Mouse (Mus musculus) forebrain, embryonic 11.5 days (tissue): Measurements from ENCODE around the gene Cd47. TPM values are rescaled to one million over a fixed set of nuclear protein-coding genes. Genes with fewer than 3 reads are reported as not detected.

Experiments
- ATAC-seq: fragments of 200-750 bp; cut with Nextera tagmentation; replicated peaks from 2 replicates; pipeline ENCODE4 v1.8.0; 2017; ENCODE audit warnings: moderate TSS enrichment; ENCODE audit not compliant: low FRiP score
- DNase-seq: peaks from one replicate; pipeline ENCODE4 v3.0.0-alpha.2; 2017; ENCODE audit warnings: low spot score
- H3K27ac ChIP-seq: fragments of 300-500 bp; sonication (generic); 2 replicates; pipeline ENCODE4 v1.5.1; 2014; ENCODE audit warnings: low read depth, low read length
- H3K27me3 ChIP-seq: fragments of 300-500 bp; sonication (generic); 2 replicates; pipeline ENCODE4 v1.6.1; 2014; ENCODE audit warnings: mild to moderate bottlenecking, low read length, mixed read lengths; ENCODE audit not compliant: control insufficient read depth, insufficient read depth
- H3K36me3 ChIP-seq: fragments of 300-500 bp; sonication (generic); 2 replicates; pipeline ENCODE4 v1.6.1; 2014; ENCODE audit warnings: mild to moderate bottlenecking, low read length, moderate library complexity, mixed read lengths; ENCODE audit not compliant: control insufficient read depth, insufficient read depth
- H3K4me1 ChIP-seq: fragments of 300-500 bp; sonication (generic); replicated peaks from 2 replicates; pipeline ENCODE4 v1.6.1; 2014; ENCODE audit warnings: low read length, mixed read lengths; ENCODE audit not compliant: control insufficient read depth, insufficient read depth
- H3K4me2 ChIP-seq: fragments of 300-500 bp; sonication (generic); 2 replicates; pipeline ENCODE4 v1.6.1; 2014; ENCODE audit warnings: low read depth, mild to moderate bottlenecking, low read length, moderate library complexity, mixed read lengths; ENCODE audit not compliant: severe bottlenecking
- H3K4me3 ChIP-seq: fragments of 300-500 bp; sonication (generic); 2 replicates; pipeline ENCODE4 v1.5.1; 2014; ENCODE audit warnings: low read depth, low read length
- H3K9ac ChIP-seq: fragments of 300-500 bp; sonication (generic); 2 replicates; pipeline ENCODE4 v1.6.1; 2014; ENCODE audit warnings: low read length
- H3K9me3 ChIP-seq: fragments of 300-500 bp; sonication (generic); 2 replicates; pipeline ENCODE4 v1.6.1; 2016; ENCODE audit warnings: low read length, mixed read lengths; ENCODE audit not compliant: control insufficient read depth
- WGBS: fragments of 180-500 bp; shearing (Covaris S2); extraction: QIAGEN DNeasy Blood & Tissue Kit; methylation state at CpG from one replicate; pipeline ENCODE4 v1.1.7; 2014; 5-methylcytosine and 5-hydroxymethylcytosine counted together
- polyA plus RNA-seq: library from polyadenylated mRNA; unstranded; fragments of >200 nt; fragmentation: Nextera tagmentation; extraction: Ambion mirVana; gene quantifications from 2 replicates; pipeline ENCODE4 v1.2.1, GENCODE M21; 2014

The Cd47 gene
- polyA plus RNA-seq, 1 experiment from 2014 or later, result 47.6 TPM

DNA sequence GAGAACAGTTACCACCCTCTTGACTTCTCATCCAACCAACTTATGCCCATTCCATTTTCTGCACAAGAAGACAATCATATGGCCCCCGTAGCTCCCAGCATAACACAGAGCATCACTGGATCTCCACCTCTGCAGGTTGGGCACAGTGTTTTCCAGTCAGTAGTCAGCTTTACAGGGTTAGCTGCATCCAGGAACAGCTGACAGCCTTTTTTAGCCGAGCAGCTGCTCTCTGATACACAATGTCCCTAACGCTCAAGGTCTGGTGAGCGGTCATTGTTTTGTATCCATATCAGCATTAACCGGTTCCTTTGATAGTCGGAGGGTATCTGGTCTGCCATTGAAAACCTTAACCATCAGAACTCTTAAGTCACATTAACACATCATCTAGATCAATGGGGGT, 53.3 kb downstream of the Cd47 start:
- H3K9ac ChIP-seq, result no peak overlapping the region
- H3K4me3 ChIP-seq, result no peak overlapping the region
- no peaks in the 10 kb centered on the region for H3K27me3 ChIP-seq
- WGBS, result 87% methylated on average over 6 of the region's 6 CpGs
- no peak overlapping the region for H3K4me2 ChIP-seq
- no peaks in the 10 kb centered on the region for H3K4me1 ChIP-seq
- DNase-seq (no peak), ATAC-seq (no peak)
- no peak overlapping the region for H3K27ac ChIP-seq
- H3K36me3 ChIP-seq, result no peaks in the 10 kb centered on the region
- H3K9me3 ChIP-seq, result no peaks in the 10 kb centered on the region

DNA sequence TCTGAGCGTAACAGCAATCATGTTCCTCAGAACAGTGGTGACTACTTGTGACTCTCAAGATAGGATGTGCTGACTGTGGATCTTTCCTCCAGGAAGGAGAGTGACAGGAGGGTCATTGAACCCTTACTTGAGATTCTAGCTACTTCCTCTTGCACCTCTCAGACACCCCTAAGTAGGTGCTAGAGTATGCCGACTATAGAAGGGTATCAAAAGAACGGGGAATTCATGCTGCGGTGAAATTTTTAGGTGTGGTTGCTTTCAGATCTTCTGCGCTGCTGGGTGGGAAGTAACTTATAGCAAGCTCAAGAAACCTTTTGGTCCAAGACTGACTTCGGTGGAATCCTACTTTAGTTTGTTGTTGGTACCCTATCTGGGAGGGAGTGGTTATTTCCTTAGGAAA, 53.9 kb downstream of the Cd47 start:
- 87% methylated on average over 6 of the region's 6 CpGs for WGBS
- Histone ChIP-seq H3K27ac (no peak overlapping the region), H3K9me3 (no peaks in the 10 kb centered on the region), H3K36me3 (no peaks in the 10 kb centered on the region), H3K9ac (peak overlapping the region; percentile 92; the same call in 1 of the 2 replicates), H3K4me2 (no peak overlapping the region), H3K4me3 (no peak overlapping the region), H3K27me3 (no peaks in the 10 kb centered on the region), H3K4me1 (no peaks in the 10 kb centered on the region)
- DNase-seq (no peak), ATAC-seq (no peak)

DNA sequence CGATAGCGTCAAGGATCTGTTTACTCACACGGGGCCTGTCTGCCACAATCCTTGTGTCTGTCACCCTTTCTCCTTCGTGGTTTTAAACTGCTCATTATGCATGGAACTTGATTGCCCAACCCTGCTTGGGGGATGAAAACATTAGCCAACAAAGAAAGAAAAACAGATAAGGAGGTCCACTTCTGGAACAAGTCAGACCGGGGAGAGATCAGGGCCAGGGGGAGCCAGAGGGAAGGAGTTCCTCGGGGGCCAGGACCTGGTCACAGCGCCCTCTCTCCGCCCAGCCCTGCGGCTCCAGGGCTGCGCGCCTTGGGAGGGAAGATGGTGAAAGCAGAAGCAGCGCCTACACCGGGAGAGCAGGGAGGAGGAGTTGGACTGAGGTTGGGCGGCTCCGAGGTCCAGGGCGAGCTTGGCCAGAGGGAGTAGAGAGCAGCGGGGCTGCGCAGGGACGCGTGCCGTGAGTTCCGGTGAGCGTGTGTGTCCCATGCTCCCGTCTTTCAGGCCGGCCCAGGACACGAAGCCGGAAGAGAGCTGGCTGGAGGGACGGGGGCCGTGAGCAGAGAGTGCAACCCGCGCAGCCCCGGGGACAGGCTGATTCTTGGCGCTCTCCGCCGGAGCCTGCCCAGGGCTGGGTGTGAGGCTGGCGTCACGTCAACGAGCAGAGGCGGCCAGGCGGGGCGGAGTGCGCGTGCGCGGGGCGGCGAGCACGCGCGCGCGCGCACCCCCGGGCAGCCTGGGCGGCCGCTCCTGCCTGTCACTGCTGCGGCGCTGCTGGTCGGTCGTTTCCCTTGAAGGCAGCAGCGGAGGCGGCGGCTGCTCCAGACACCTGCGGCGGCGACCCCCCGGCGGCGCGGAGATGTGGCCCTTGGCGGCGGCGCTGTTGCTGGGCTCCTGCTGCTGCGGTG, 54.9 kb downstream of the Cd47 start:
- Histone ChIP-seq H3K4me3 (peak overlapping the region; percentile 84), H3K4me2 (peak overlapping the region; percentile 68), H3K27me3 (no peaks in the 10 kb centered on the region), H3K9ac (peak overlapping the region; percentile 92), H3K36me3 (no peaks in the 10 kb centered on the region), H3K9me3 (no peaks in the 10 kb centered on the region), H3K27ac (peak overlapping the region; percentile 95), H3K4me1 (no peaks in the 10 kb centered on the region)
- ATAC-seq, result peak; percentile 96
- peak; percentile 95 for DNase-seq
- under 1% methylated on average over 70 of the region's 74 CpGs for WGBS

DNA sequence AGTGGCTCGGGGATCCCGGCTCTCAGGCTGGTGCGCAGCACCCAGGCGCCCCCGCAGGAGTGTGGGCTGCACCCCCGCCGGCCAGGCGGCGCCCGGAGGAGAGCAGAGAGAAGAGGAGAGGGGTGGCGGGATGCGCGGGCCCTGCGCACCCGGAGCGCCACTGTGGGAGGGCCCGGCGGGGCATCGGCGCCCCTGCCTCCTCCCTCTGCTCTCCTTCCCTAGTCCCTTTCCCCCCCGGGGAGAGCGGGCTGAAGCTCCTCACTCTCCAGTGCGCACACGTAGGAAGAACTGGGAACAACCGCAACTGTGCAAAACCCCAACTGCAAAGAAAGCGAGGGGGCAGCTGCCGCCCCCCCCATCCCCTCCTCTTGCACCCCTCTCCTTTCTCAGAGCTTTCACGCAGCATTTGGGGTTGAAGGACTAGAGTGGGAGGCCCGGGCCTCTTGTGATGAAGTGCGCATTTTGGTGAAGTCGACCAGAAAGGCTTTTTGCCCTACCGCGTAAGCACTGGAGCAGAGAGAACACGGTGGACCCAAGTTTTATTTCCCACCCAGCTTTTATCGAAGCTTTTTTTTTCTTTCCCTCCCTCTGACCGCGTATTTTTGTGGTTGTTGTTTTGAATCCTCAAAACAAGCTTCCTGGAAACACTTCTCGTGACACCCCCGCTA, 55.6 kb downstream of the Cd47 start:
- H3K4me2 ChIP-seq, result peak overlapping the region; percentile 68
- no peak for DNase-seq
- WGBS, result 1% methylated on average over 32 of the region's 39 CpGs
- peak overlapping the region; percentile 92 for H3K9ac ChIP-seq
- peak overlapping the region; percentile 84 for H3K4me3 ChIP-seq
- H3K27ac ChIP-seq, result peak overlapping the region; percentile 95
- no peaks in the 10 kb centered on the region for H3K27me3 ChIP-seq
- peak; percentile 79 for ATAC-seq
- no peaks in the 10 kb centered on the region for H3K36me3 ChIP-seq
- H3K4me1 ChIP-seq, result no peaks in the 10 kb centered on the region
- H3K9me3 ChIP-seq, result no peaks in the 10 kb centered on the region

DNA sequence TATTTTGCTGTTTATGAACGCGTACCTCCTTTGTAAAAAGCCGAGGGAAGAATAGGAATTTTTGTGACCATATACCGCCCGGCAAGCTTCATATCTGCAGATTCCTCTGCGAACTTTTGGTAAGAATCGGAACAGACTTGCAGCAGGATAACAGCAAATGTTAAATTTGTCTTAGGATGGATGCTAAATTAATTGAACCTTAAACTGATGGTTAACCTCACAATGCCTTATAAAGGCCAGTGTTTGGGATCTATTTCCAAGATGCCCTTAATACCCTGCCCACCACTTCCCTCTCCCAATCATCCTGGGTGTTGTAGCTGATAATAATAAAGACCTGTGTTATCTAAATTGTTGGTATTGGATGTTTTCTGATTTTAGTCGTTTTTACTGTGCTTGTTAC, 56.3 kb downstream of the Cd47 start:
- H3K4me1 ChIP-seq, result no peaks in the 10 kb centered on the region
- peak overlapping the region; percentile 84 for H3K4me3 ChIP-seq
- H3K9me3 ChIP-seq, result no peaks in the 10 kb centered on the region
- WGBS, result 25% methylated on average over 8 of the region's 8 CpGs
- H3K4me2 ChIP-seq, result peak overlapping the region; percentile 68
- no peak for DNase-seq
- peak overlapping the region; percentile 92 for H3K9ac ChIP-seq
- no peaks in the 10 kb centered on the region for H3K36me3 ChIP-seq
- ATAC-seq, result no peak
- no peaks in the 10 kb centered on the region for H3K27me3 ChIP-seq
- H3K27ac ChIP-seq, result no peak overlapping the region

DNA sequence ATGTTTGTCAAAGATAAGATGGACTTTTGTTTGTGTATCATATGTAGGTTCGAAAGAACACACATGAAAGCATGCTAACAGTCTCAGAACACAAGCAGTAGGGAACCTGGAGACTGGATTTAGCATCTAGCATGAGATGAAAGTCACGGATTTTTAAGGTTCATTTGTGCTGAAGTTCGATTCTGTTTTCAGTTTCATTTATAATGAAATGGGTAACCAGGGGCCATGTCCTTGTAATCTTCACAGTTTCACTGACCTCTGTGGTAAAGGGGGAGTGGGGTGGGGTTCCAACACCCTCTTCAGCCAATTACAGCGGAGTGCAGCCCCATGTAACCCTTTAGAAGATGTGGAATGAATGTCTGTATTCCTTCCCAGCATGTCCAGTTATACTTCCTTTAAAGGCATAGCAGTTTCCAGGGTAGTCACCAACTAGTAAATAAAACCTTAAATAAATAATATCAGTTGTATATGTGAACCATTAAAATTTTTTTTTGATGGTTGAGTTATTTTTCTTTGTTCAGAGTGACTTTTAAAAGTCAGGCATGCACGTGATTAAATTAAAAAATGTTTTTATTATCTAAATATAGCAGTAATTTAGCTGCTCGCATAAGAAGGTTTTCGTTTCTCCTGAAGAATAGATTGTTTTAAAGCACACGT, 57.3 kb downstream of the Cd47 start:
- Histone ChIP-seq H3K27me3 (no peaks in the 10 kb centered on the region), H3K4me2 (peak overlapping the region; percentile 31; the same call in 1 of the 2 replicates), H3K9me3 (no peaks in the 10 kb centered on the region), H3K4me1 (no peaks in the 10 kb centered on the region), H3K9ac (no peak overlapping the region; the same call in 1 of the 2 replicates), H3K4me3 (no peak overlapping the region), H3K36me3 (no peaks in the 10 kb centered on the region), H3K27ac (no peak overlapping the region)
- ATAC-seq (no peak), DNase-seq (no peak)
- WGBS, result 55% methylated on average over 8 of the region's 8 CpGs

DNA sequence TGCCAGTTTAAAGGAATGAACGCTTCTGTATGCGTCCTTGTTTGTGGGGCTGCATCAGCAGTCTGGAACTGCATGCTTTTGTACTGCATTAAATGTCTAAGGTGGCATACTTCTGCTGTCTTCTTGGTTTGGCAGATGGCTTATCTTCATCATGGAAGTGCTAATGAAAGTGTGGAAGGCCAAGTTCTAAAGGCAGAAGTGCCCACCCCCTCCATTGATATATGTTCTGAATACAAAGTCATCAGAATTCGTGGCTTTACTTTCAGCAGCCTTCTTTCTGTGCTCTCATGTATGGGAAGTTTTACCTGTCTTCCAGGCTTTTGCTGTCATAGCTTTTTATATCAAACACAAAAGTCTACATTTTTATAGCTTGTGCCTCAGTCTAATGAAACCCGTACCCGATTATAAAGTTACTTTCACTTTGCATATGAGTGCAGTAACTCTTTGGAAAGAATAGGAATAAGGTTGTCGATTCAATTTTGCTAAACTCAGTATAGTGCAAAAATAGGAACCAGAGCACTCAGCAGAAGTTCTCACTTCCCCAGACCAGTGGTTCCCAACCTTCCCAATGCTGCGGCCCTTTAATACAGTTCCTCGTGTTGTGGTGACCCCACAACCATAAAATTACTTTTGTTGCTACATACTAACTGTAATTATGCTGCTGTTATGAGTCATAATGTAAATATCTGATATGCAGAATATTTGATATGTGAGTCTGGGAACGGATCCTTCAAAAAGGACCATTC, 58.0 kb downstream of the Cd47 start:
- no peak overlapping the region for H3K27ac ChIP-seq
- no peak overlapping the region for H3K4me2 ChIP-seq
- no peaks in the 10 kb centered on the region for H3K4me1 ChIP-seq
- no peaks in the 10 kb centered on the region for H3K9me3 ChIP-seq
- no peaks in the 10 kb centered on the region for H3K27me3 ChIP-seq
- 83% methylated on average over 9 of the region's 9 CpGs for whole genome bisulfite sequencing
- H3K36me3 ChIP-seq, result no peaks in the 10 kb centered on the region
- H3K4me3 ChIP-seq, result no peak overlapping the region
- DNase-seq, result no peak
- H3K9ac ChIP-seq, result no peak overlapping the region
- ATAC-seq, result no peak
